Mouse (Mus musculus) hindbrain, embryonic 15.5 days (tissue): ENCODE measurements at regions not wholly inside any gene's neighbourhood (a gene's known extent, or its start where the extent isn't known, plus 50 kb on each side); places are given as distances from the start of the nearest gene placed in this dataset.
A peak's percentile ranks its signal among the peaks of the same experiment; 100 is the strongest.

Experiments used
- ATAC-seq: fragments of 200-750 bp; cut with Nextera tagmentation; 2 replicates; pipeline ENCODE4 v1.8.0; 2017; ENCODE audit warnings: low read depth, moderate number of reproducible peaks, moderate TSS enrichment; ENCODE audit not compliant: low FRiP score
- H3K27ac ChIP-seq: fragments of 300-500 bp; sonication (generic); replicated peaks from 2 replicates; pipeline ENCODE4 v1.5.1; 2015; ENCODE audit warnings: mild to moderate bottlenecking, inconsistent platforms
- H3K27me3 ChIP-seq: fragments of 300-500 bp; sonication (generic); 2 replicates; pipeline ENCODE4 v1.6.1; 2015; ENCODE audit warnings: control low read depth, inconsistent platforms
- H3K36me3 ChIP-seq: fragments of 300-500 bp; sonication (generic); 2 replicates; pipeline ENCODE4 v1.6.1; 2015; ENCODE audit warnings: control low read depth, inconsistent platforms
- H3K4me1 ChIP-seq: fragments of 300-500 bp; sonication (generic); replicated peaks from 2 replicates; pipeline ENCODE4 v1.6.1; 2015; ENCODE audit warnings: control low read depth, inconsistent platforms
- H3K4me2 ChIP-seq: fragments of 300-500 bp; sonication (generic); 2 replicates; pipeline ENCODE4 v1.6.1; 2015; ENCODE audit warnings: moderate library complexity, mild to moderate bottlenecking, inconsistent platforms
- H3K4me3 ChIP-seq: fragments of 300-500 bp; sonication (generic); 2 replicates; pipeline ENCODE4 v1.5.1; 2015; ENCODE audit warnings: mild to moderate bottlenecking, inconsistent platforms
- H3K9ac ChIP-seq: fragments of 300-500 bp; sonication (generic); 2 replicates; pipeline ENCODE4 v1.6.1; 2015; ENCODE audit warnings: inconsistent platforms
- H3K9me3 ChIP-seq: fragments of 300-500 bp; sonication (generic); 2 replicates; pipeline ENCODE4 v1.6.1; 2016; ENCODE audit warnings: control low read depth, inconsistent platforms
- whole genome bisulfite sequencing: fragments of 180-500 bp; shearing (Covaris S2); methylation state at CpG from one replicate; pipeline ENCODE4 v1.1.7; 2015; 5-methylcytosine and 5-hydroxymethylcytosine counted together

DNA sequence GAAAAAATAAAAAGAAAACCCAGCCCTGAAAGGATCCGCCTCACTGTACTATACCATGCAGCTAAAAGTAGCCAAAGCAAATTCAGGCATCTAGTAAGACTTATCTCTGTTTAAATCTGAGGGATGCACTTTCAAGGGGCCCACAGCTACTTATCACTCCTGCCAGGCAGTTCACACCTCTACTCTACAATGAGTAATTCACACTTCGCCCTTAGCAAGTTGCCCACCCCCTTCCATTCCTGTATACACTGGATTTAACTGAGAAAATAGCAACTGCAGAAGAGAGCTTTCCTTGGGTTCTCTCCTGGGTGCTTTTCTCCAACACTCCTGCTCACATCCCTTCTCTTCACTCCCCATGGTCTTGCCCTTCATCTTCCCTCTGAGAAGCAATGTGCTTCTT, 142.4 kb upstream of the Mgat5 start:
- Histone ChIP-seq H3K27ac (no peak overlapping the region), H3K36me3 (no peaks in the 10 kb centered on the region), H3K4me3 (no peak overlapping the region), H3K4me1 (no peaks in the 10 kb centered on the region), H3K9ac (no peak overlapping the region), H3K9me3 (no peaks in the 10 kb centered on the region), H3K27me3 (no peaks in the 10 kb centered on the region), H3K4me2 (no peak overlapping the region)
- WGBS, result 91% methylated on average over 2 of the region's 2 CpGs
- ATAC-seq, result no peak

GRCm38 (mm10) chr1:127045711-127046420, 158.9 kb upstream of the Mgat5 start:
- no peak overlapping the region for H3K4me2 ChIP-seq
- no peaks in the 10 kb centered on the region for H3K36me3 ChIP-seq
- no peak overlapping the region for H3K27ac ChIP-seq
- no peak overlapping the region for H3K4me3 ChIP-seq
- 82% methylated on average over 6 of the region's 6 CpGs for WGBS
- no peaks in the 10 kb centered on the region for H3K27me3 ChIP-seq
- no peaks in the 10 kb centered on the region for H3K4me1 ChIP-seq
- ATAC-seq, result no peak
- H3K9me3 ChIP-seq, result no peaks in the 10 kb centered on the region
- no peak overlapping the region for H3K9ac ChIP-seq

- H3K4me2 ChIP-seq, result no peak overlapping the region
- no peak overlapping the region for H3K9ac ChIP-seq
- 91% methylated on average over 2 of the region's 2 CpGs for WGBS
- no peak overlapping the region for H3K4me3 ChIP-seq
- no peak for ATAC-seq
- H3K27me3 ChIP-seq, result no peaks in the 10 kb centered on the region
- H3K4me1 ChIP-seq, result no peaks in the 10 kb centered on the region
- H3K27ac ChIP-seq, result no peak overlapping the region
- no peaks in the 10 kb centered on the region for H3K9me3 ChIP-seq
- H3K36me3 ChIP-seq, result no peaks in the 10 kb centered on the region
Observed at GRCm38 (mm10) chr1:127034748-127035147, 170.1 kb upstream of the Mgat5 start.

GRCm38 (mm10) chr1:127031563-127031962, 173.3 kb upstream of the Mgat5 start:
- Histone ChIP-seq H3K9ac (no peak overlapping the region), H3K9me3 (no peaks in the 10 kb centered on the region), H3K27me3 (no peaks in the 10 kb centered on the region), H3K36me3 (no peaks in the 10 kb centered on the region), H3K4me1 (no peaks in the 10 kb centered on the region), H3K4me3 (no peak overlapping the region), H3K4me2 (no peak overlapping the region), H3K27ac (no peak overlapping the region)
- no peak for ATAC-seq
- WGBS, result 27% methylated on average over 4 of the region's 4 CpGs

- Histone ChIP-seq H3K9ac (no peak overlapping the region), H3K36me3 (no peaks in the 10 kb centered on the region), H3K4me2 (no peak overlapping the region), H3K27ac (no peak overlapping the region), H3K27me3 (no peaks in the 10 kb centered on the region), H3K9me3 (no peaks in the 10 kb centered on the region), H3K4me1 (no peaks in the 10 kb centered on the region), H3K4me3 (no peak overlapping the region)
- 94% methylated on average over 1 of the region's 1 CpGs for WGBS
- ATAC-seq, result no peak
Observed at GRCm38 (mm10) chr1:127028872-127029497, 175.8 kb upstream of the Mgat5 start.

- no peak for ATAC-seq
- Histone ChIP-seq H3K36me3 (no peaks in the 10 kb centered on the region), H3K9me3 (no peaks in the 10 kb centered on the region), H3K27me3 (no peaks in the 10 kb centered on the region), H3K4me2 (no peak overlapping the region), H3K9ac (no peak overlapping the region), H3K4me3 (no peak overlapping the region), H3K27ac (no peak overlapping the region), H3K4me1 (no peaks in the 10 kb centered on the region)
- 91% methylated on average over 3 of the region's 3 CpGs for WGBS
Observed at GRCm38 (mm10) chr1:127023100-127023499, 181.7 kb upstream of the Mgat5 start.

GRCm38 (mm10) chr1:127017698-127018097, 187.1 kb upstream of the Nckap5 start:
- Histone ChIP-seq H3K9ac (no peak overlapping the region), H3K27me3 (no peaks in the 10 kb centered on the region), H3K4me2 (no peak overlapping the region), H3K36me3 (no peaks in the 10 kb centered on the region), H3K27ac (no peak overlapping the region), H3K4me1 (peaks cover 15% of the 10 kb centered on the region; the same call in 1 of the 2 replicates), H3K4me3 (no peak overlapping the region), H3K9me3 (no peaks in the 10 kb centered on the region)
- 71% methylated on average over 2 of the region's 2 CpGs for WGBS
- ATAC-seq, result peak; percentile 58; the same call in 1 of the 2 replicates

DNA sequence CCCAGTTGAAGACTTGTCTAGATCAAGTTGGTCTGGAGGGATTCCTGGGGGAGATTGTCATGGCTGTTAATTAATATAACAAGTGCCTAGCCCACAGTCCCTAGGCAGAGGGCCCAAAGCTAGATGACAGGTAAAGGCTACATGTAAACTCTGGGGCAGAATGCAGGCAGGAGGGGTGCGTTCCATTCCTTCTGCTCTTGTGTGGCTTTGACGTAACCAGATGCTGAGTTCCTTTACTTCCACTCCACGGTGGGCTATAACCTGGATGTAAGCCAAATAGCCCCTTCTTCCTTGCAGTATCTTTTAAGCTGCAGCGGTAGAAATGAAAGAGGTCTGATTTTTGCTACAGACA, 185.3 kb upstream of the Nckap5 start:
- 49% methylated on average over 4 of the region's 4 CpGs for WGBS
- Histone ChIP-seq H3K9me3 (no peaks in the 10 kb centered on the region), H3K27ac (0 out of 2 replicates have a peak overlapping the region, but pooled peaks have one; percentile 9), H3K4me2 (no peak overlapping the region), H3K4me1 (peaks cover 15% of the 10 kb centered on the region; the same call in 1 of the 2 replicates), H3K27me3 (no peaks in the 10 kb centered on the region), H3K36me3 (no peaks in the 10 kb centered on the region), H3K9ac (no peak overlapping the region), H3K4me3 (no peak overlapping the region)
- ATAC-seq, result no peak

- Histone ChIP-seq H3K4me1 (peaks cover 15% of the 10 kb centered on the region; the same call in 1 of the 2 replicates), H3K36me3 (no peaks in the 10 kb centered on the region), H3K27me3 (no peaks in the 10 kb centered on the region), H3K9me3 (no peaks in the 10 kb centered on the region), H3K4me2 (no peak overlapping the region), H3K27ac (peak overlapping the region; percentile 9; the same call in 1 of the 2 replicates), H3K4me3 (no peak overlapping the region), H3K9ac (no peak overlapping the region)
- ATAC-seq, result peak; percentile 84; the same call in 1 of the 2 replicates
- whole genome bisulfite sequencing, result 18% methylated on average over 8 of the region's 8 CpGs
Observed at GRCm38 (mm10) chr1:127015042-127015893, 184.7 kb upstream of the Nckap5 start.

DNA sequence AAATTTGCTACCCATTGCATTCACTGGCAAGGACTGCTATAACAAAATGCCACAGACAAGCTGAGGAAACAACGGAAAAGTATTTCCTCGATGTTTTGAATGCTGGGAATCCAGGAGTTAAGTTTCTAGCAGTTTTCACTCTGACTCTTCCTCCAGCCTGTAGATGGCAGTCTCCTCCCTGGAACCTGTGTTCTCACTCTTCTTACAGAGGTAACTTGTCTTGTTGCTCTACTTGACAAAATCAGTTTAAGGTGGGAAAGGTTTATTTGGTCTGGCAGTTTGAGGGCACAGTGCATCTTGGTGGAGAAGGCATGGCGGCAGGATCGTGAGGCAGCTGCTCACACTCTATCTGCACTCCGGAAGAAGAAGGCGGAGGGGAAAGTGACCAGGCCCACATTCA, 181.3 kb upstream of the Nckap5 start:
- H3K4me1 ChIP-seq, result peaks cover 15% of the 10 kb centered on the region; the same call in 1 of the 2 replicates
- no peak overlapping the region for H3K9ac ChIP-seq
- no peak overlapping the region for H3K4me2 ChIP-seq
- H3K36me3 ChIP-seq, result no peaks in the 10 kb centered on the region
- no peaks in the 10 kb centered on the region for H3K27me3 ChIP-seq
- no peak overlapping the region for H3K27ac ChIP-seq
- WGBS, result 77% methylated on average over 6 of the region's 6 CpGs
- no peak for ATAC-seq
- no peak overlapping the region for H3K4me3 ChIP-seq
- no peaks in the 10 kb centered on the region for H3K9me3 ChIP-seq

- no peaks in the 10 kb centered on the region for H3K36me3 ChIP-seq
- H3K27me3 ChIP-seq, result no peaks in the 10 kb centered on the region
- WGBS, result 77% methylated on average over 4 of the region's 4 CpGs
- H3K4me3 ChIP-seq, result no peak overlapping the region
- H3K4me1 ChIP-seq, result peaks cover 3% of the 10 kb centered on the region; the same call in 1 of the 2 replicates
- no peak overlapping the region for H3K4me2 ChIP-seq
- H3K9me3 ChIP-seq, result no peaks in the 10 kb centered on the region
- no peak for ATAC-seq
- H3K9ac ChIP-seq, result no peak overlapping the region
- H3K27ac ChIP-seq, result no peak overlapping the region
Observed at GRCm38 (mm10) chr1:127009699-127010098, 179.1 kb upstream of the Nckap5 start.

GRCm38 (mm10) chr1:127001700-127002099, 171.1 kb upstream of the Nckap5 start:
- H3K27me3 ChIP-seq, result no peaks in the 10 kb centered on the region
- H3K36me3 ChIP-seq, result no peaks in the 10 kb centered on the region
- 63% methylated on average over 7 of the region's 7 CpGs for WGBS
- H3K4me1 ChIP-seq, result no peaks in the 10 kb centered on the region
- ATAC-seq, result no peak
- H3K9ac ChIP-seq, result no peak overlapping the region
- no peak overlapping the region for H3K4me2 ChIP-seq
- no peaks in the 10 kb centered on the region for H3K9me3 ChIP-seq
- no peak overlapping the region for H3K27ac ChIP-seq
- H3K4me3 ChIP-seq, result no peak overlapping the region
